Mouse (Mus musculus): ENCODE data around the gene Bend5.

Bend5 gene

DNA sequence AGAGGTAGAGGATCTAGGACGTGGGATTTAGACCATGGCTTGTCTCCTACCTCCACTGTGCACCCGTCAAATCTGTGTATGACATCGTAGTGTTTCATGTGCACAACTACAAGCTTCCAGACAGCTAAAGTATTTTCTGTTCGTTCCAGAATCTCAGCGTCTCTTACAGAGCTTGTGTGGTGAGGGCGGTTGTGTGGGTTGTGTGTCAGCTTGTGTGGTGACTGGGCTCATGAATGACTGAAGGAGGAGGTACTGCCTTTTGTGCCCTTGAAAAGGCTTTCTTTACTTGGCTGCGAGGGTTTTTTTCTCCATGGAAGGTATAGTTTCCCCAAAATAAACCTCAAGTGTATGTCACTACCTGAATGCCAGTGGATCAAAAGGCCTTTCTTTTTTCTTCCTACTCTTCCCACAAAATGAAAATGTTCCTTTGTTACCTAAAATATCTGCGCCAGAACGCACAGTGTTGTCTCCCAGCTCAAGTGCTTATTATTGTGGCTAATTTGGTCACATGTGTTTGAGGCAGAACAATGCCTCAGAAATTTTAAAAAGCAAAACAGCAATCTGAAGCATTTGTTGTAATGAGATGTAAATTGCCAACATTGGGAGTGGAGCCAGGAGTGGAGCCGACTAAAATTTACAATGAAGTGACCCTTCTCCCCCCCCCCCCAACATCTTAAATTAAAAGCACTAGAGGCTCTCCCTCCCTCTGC is 29.3 kb downstream of the Bend5 start:
- DNase-seq: no peak

- no peak for DNase-seq
These were observed 29.9 kb downstream of the Bend5 start for GRCm38 (mm10) chr4:111444616-111445160.

GRCm38 (mm10) chr4:111447918-111448317 is 33.1 kb downstream of the Bend5 start:
- DNase-seq: no peak

- no peak for DNase-seq
These were observed 33.8 kb downstream of the Bend5 start for GRCm38 (mm10) chr4:111448586-111448985.

DNA sequence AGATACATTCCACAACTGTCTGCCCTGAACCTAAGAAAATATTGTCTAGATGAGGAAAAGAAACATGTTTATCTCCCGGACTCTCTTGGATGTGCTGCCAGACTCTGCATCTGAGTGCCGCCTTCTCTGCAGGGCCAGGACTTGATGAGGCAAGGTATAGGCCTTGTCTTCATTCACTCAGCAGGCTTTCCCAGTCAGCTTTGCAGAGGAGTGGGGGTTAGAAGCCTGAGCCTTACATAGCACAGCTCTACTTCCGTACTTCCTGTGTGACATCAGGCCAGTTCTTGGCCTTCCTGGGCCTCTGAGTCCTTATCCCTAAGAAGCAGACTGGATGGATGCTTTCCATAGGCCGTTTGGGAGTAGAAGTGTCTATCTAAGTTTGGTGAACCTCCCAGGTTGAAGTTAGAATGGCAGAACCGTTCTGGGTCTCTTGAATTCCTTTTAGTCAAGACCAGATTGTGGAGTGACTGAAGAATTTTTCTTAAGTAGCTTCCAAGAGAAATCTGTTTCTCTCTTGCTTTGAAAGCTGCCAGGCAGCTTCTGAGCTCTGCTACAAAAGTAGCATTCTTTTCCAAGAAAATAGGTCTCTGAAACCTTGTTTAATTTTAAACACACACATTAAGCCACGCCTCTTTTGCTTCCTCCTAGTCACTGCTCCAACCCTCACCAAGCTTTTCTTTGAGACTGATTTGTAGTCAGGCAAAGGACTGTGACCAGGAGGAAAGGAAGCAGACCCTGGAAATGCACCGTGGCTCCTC is 34.8 kb downstream of the Bend5 start:
- no peak for DNase-seq

GRCm38 (mm10) chr4:111451283-111451918 is 36.6 kb downstream of the Bend5 start:
- DNase-seq: no peak

DNA sequence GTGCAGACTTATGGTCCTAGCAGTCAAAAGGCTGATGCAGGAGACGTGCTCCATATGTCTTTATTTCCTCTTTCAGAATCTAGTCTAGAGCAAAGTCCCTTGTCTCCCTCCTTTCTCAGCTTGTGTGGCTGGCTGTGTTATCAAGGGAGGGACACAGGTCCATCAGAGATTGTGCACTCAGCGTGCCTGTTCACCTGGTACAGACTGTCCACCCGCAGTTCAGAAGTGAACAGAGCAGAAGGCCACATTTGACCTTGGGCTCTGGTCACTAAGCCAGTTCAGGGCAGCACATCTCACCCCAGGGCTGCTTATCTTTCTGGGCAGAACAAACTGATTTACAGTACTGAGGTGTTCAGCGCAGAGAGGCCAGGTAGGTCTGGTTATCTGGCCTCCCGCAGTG is 37.4 kb downstream of the Bend5 start:
- DNase-seq: no peak

GRCm38 (mm10) chr4:111453275-111453674 is 38.5 kb downstream of the Bend5 start:
- no peak for DNase-seq

DNA sequence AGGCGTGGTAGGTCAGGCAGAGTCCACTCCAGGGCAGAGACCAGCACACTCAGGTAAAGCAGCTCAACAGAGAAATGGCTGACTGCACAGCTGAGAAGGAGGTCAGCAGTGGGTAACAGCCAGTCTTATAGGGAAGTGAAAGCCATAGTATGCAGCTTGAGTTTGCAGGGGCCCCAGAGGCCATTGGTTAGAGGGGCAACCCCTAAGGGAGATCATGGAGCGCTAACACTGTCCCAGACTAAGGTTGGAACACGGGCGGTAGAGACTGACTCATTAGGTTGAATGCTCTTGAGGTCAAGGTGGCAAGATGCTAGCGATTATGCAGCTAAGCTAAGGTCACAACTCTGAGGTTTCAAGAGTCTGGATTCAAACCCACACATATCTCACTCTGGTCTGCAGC is 40.8 kb downstream of the Bend5 start:
- DNase-seq: no peak

- no peak for DNase-seq
These were observed 42.8 kb downstream of the Bend5 start for GRCm38 (mm10) chr4:111457568-111457967.

GRCm38 (mm10) chr4:111467293-111467773 is 52.5 kb downstream of the Bend5 start:
- no peak for DNase-seq

- no peak for DNase-seq
These were observed 53.0 kb downstream of the Bend5 start for GRCm38 (mm10) chr4:111467796-111468195.

GRCm38 (mm10) chr4:111469847-111470246 is 55.0 kb downstream of the Bend5 start:
- no peak for DNase-seq

- no peak for DNase-seq
These were observed 56.9 kb downstream of the Bend5 start for GRCm38 (mm10) chr4:111471726-111472125.

- DNase-seq: no peak
These were observed 57.7 kb downstream of the Bend5 start for GRCm38 (mm10) chr4:111472511-111472910.

- no peak for DNase-seq
These were observed 58.2 kb downstream of the Bend5 start for GRCm38 (mm10) chr4:111473014-111473413.

DNA sequence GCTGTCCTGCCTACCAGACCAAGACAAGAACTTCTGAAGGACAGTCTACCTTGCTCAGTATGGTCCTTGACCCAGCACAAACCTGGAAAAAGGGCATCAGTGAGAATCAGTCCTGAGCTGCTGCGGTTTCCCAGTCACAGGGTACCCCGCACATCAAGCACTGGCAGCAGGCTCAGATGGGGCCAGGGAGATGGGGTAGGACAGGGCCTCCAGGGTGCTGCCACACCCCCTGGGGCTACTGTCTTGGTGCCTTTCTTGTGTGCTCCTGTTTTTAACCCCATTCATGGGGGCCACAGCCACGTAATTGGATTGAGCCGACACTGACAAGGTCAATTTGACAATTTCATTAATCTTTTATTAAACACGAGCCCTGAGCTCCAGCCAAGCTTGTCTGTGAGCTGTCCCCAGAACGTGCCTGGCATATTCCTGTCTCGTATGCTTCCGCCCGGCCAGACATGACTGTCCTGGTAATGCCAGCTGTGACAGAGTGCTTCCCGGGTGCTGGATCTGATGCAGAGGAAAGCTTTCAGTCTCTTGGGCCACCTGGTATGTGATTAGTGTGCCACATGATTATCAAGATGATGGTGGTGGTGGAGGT is 60.7 kb downstream of the Bend5 start:
- DNase-seq: no peak

DNA sequence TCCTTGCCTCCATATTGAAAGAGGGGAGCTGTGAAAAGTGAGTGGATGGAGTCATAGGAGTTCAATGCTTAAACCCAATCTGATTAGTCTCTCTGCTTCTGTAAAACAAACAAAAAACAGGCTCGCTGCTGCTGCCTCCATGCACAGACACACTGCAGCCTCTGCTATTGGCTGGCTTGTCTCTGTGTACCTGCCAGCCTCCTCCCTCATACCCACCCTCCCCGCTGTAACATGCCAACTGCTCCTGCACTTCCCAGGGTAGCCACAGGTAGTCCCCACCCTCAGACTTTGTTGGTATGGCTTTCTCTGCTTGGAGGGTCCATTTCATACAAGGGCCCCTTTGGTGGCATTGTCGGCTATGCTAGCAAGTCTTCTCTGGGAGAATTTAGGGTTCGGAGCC is 62.7 kb downstream of the Bend5 start:
- no peak for DNase-seq

- no peak for DNase-seq
These were observed 68.7 kb downstream of the Bend5 start for GRCm38 (mm10) chr4:111483499-111483898.

DNA sequence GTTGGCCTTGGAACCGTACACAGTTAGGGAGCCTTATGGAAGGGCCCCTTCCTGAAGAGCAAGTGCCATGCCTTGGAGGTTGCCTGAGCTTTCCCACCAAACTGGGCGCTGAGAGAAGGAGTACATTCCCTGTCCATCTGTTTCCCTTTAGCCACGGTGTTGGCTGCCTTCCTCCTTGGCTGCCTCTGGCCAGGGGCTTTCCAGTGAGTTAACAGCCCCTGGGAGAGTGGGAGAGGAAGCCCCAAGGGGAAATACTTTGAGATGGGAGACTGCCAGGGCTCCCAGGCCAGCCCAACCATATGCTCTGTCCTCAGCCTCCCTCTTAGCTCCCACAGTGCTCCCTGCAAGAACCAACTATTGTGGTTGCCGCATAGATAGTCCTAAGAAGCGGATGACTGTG is 70.4 kb downstream of the Bend5 start:
- DNase-seq: no peak

GRCm38 (mm10) chr4:111486187-111486586 is 71.4 kb downstream of the Bend5 start:
- no peak for DNase-seq

DNA sequence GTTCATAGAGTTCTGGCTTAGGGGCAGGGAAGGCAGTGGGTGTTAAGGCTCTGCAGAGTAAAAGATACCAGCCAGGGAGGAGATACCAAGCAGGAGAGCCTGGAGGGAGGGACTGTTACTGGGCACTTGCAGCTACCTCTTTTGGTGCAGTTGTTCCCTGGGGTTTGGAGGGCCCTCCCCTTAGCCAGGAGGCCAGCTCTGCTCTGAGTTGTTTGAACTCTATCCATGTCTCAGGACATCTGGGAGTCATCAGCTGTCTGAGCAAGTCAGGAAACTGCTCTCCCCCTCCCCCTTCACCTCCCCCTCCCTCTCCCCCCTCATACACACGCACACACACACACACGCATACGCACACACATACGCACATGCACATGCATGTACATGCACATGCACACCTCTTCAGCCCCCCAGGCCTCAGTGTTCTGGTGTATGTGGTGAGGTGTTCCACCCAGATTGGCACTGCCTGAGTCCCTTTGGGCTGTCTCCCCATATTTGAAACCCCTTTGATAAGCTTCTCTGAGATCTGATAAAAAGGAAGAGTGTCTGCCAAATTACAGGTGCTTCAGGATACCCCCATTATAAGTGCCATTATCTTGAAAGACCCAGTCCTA is 72.5 kb downstream of the Bend5 start:
- DNase-seq: no peak

Data from thymus, postnatal 4 days (tissue).